Mouse (Mus musculus) gastrocnemius, adult 2 months (tissue): ENCODE results near the gene Hoga1. TPM values are rescaled to one million over a fixed set of nuclear protein-coding genes. Genes with fewer than 3 reads are reported as not detected.

Experiments used
- DNase-seq: peaks from one replicate; pipeline ENCODE4 v3.0.0; 2022
- H3K27ac ChIP-seq: fragments of 200-600 bp; 2 replicates; pipeline ENCODE4 v1.8.1; 2022; ENCODE audit warnings: mild to moderate bottlenecking
- H3K4me3 ChIP-seq: fragments of 200-600 bp; 2 replicates; pipeline ENCODE4 v1.8.1; 2022; ENCODE audit warnings: mild to moderate bottlenecking, moderate library complexity
- CTCF ChIP-seq: fragments of 200-600 bp; IDR thresholded peaks from 2 replicates; pipeline ENCODE4 v1.8.1; 2022; ENCODE audit warnings: antibody characterized with exemption, mild to moderate bottlenecking, moderate library complexity
- intact Hi-C: fragments of 180-260 bp; cut with DNase I; formaldehyde crosslinking; loops from one replicate; pipeline ENCODE4 v1.15.1; 2025
- total RNA-seq, 2 experiments: library from RNA; stranded (reverse); gene quantifications; 2 replicates each; pipeline ENCODE4 v1.2.3; 2021

The Hoga1 gene
- total RNA-seq, 2 experiments from 2014 or later = 2.9 to 3.1 TPM

- DNase-seq = no peak
- Histone ChIP-seq H3K4me3 (no peak overlapping the region), H3K27ac (no peak overlapping the region)
- TF ChIP-seq CTCF = no peak
- intact Hi-C loops = no loop called here
Measured at GRCm38 (mm10) chr19:42120451-42120850, 75.0 kb downstream of the Hoga1 start.

Other genes starting within 250 kb of the Hoga1 start
- 1 to 10 TPM; 7.7 to 9.6 TPM for gene Arhgap19, start 243.6 kb upstream of the Hoga1 start, total RNA-seq
- 1 to 10 TPM; 6.3 to 6.8 TPM for gene Frat1, start 215.6 kb upstream of the Hoga1 start, total RNA-seq
- gene Frat2, start 197.5 kb upstream of the Hoga1 start, total RNA-seq = 10 to 100 TPM; 15.6 to 22.2 TPM
- 10 to 100 TPM; 30.5 to 31.4 TPM for gene Rrp12, start 149.4 kb upstream of the Hoga1 start, total RNA-seq
- gene Pgam1, start 133.7 kb upstream of the Hoga1 start, total RNA-seq = 10 to 100 TPM; 14.4 to 25.0 TPM
- gene Exosc1, start 112.2 kb upstream of the Hoga1 start, total RNA-seq = 10 to 100 TPM; 16.1 to 16.8 TPM
- gene Zdhhc16, start 112.1 kb upstream of the Hoga1 start, total RNA-seq = 10 to 100 TPM; 19.4 to 21.6 TPM
- 10 to 100 TPM in 1 of 2 experiments, 1 to 10 TPM in 1; 8.8 to 10.5 TPM for gene Mms19, start 64.5 kb upstream of the Hoga1 start, total RNA-seq
- gene Ubtd1, start 63.8 kb upstream of the Hoga1 start, total RNA-seq = 10 to 100 TPM; 14.5 to 15.1 TPM
- gene Ankrd2, start 9.6 kb upstream of the Hoga1 start, total RNA-seq = 100 to 1,000 TPM; 154 to 235 TPM
- gene 4933411K16Rik, start 6.6 kb downstream of the Hoga1 start, total RNA-seq = under 1 TPM; 0.28 to 0.33 TPM
- gene Morn4, start 40.7 kb downstream of the Hoga1 start, total RNA-seq = 1 to 10 TPM; 2.2 to 4.4 TPM
- 10 to 100 TPM; 11.9 to 12.8 TPM for gene Pi4k2a, start 44.9 kb downstream of the Hoga1 start, total RNA-seq
- gene Avpi1, start 83.4 kb downstream of the Hoga1 start, total RNA-seq = 1 to 10 TPM; 8.7 to 9.0 TPM
- gene Marveld1, start 101.8 kb downstream of the Hoga1 start, total RNA-seq = 1 to 10 TPM; 4.8 to 7.2 TPM
- 10 to 100 TPM; 13.0 to 14.4 TPM for gene Zfyve27, start 118.3 kb downstream of the Hoga1 start, total RNA-seq
- 1 to 10 TPM; 4.2 to 5.6 TPM for gene Sfrp5, start 156.6 kb downstream of the Hoga1 start, total RNA-seq
- 1 to 10 TPM; 2.3 to 2.4 TPM for gene Golga7b, start 202.0 kb downstream of the Hoga1 start, total RNA-seq